Mouse (Mus musculus) cortical plate, adult 2 months (tissue): ENCODE data around the gene Lama5.

Experiments
- CTCF ChIP-seq: fragments of 200-500 bp; IDR thresholded peaks from 2 replicates; pipeline ENCODE4 v1.5.1; 2011; ENCODE audit warnings: mild to moderate bottlenecking, control low read depth, low read length; ENCODE audit not compliant: insufficient read depth; ENCODE audit errors: extremely low read depth
- POLR2A ChIP-seq: fragments of 200-500 bp; IDR thresholded peaks from 2 replicates; pipeline ENCODE4 v1.6.1; 2011; ENCODE audit warnings: mild to moderate bottlenecking, low read length, control low read depth; ENCODE audit not compliant: insufficient read depth; ENCODE audit errors: extremely low read depth

DNA sequence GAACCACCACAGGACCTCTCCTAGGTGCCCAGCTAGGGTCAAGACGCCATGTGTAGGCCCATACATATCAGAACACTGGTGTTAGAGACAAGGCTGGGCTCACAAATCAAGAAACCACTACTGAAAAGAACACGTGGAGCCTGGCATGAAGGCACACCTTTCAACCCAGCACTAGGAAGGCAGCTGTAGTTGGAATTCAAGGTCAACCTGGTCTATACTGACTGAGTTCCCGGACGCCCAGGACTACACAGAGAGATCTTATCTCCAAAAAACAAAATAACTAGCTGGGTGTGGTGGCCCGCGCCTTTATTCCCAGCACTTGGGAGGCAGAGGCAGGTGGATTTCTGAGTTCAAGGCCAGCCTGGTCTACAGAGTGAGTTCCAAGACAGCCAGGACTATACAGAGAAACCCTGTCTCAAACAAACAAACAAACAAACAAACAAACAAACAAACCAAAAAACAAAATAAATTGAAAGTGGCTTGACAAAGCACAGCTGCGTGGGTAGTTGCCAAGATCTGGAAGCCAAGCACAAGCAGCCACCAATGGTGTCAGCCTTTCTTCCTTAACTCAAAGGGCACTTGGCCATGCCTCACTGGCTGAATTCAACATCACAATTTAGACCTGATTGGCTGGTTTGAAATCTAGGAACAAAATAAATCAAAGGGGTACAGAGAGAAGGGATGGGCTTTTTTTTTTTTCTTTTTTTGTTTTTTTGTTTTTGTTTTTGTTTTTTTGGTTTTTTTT is 12.1 kb upstream of the Lama5 start:
- TF ChIP-seq POLR2A, result no peak
- TF ChIP-seq CTCF, result no peak
